Mouse (Mus musculus) CD4-positive, CD25-positive, alpha-beta regulatory T cell, adult 4 months (primary cell): Measurements from ENCODE around the gene Smim14. TPM values are rescaled to one million over a fixed set of nuclear protein-coding genes. Genes with fewer than 3 reads are reported as not detected.
A peak's percentile ranks its signal among the peaks of the same experiment; 100 is the strongest.
"Not testable (repeated sequence)": the region's sequence is repeated elsewhere in the genome, so short reads cannot be mapped to it uniquely, and the experiment has no call there.

Experiments
- ATAC-seq: one replicate; pipeline ENCODE4 v1.8.0; 2017
- polyA plus RNA-seq, 2 experiments: library from polyadenylated mRNA; unstranded; fragments of 100-300 nt; shearing (Covaris generic); gene quantifications; one replicate each; pipeline ENCODE4 v1.2.1; 2017

Smim14 gene
- polyA plus RNA-seq: 100 to 1,000 TPM; 155 to 157 TPM

DNA sequence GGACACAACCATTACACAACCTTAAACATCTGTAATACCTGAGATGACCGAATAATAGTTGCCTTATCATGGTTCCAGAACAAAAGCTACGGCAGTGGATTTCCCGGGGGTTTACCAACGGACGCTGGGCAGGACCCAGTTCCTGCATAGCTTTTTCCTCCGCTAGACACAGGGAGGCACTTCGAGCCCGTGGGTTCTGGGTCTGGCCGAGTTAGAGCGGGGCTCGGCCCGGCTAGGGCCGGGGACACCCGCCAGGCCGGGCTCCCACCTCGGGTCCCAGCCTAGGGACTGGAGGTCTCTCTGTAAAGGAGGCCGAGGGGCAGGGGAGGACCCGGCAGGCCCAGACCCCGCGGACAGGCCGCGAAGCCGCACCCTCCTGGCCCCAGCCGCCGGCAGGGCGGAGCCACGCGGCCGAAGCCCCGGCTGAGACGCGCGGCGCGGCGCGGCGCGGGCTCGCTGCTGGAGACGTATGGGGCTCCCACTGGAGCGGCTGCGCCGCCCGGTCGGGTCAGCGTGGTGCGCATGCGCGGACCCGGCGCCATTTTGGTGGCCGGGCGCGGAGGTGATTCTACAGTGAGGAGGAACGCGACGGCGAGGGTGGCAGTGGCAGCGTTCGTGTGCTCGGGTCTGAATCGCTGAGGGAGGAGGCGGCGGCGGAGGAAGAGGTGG lies at the start of gene Smim14, which contains the start of gene Ube2k:
Smim14 (minus strand) TSS at position 434 of the 669 bp plus-strand sequence.
Ube2k (plus strand) TSS at position 483 of the 669 bp plus-strand sequence.
- ATAC-seq: peak; percentile 78

DNA sequence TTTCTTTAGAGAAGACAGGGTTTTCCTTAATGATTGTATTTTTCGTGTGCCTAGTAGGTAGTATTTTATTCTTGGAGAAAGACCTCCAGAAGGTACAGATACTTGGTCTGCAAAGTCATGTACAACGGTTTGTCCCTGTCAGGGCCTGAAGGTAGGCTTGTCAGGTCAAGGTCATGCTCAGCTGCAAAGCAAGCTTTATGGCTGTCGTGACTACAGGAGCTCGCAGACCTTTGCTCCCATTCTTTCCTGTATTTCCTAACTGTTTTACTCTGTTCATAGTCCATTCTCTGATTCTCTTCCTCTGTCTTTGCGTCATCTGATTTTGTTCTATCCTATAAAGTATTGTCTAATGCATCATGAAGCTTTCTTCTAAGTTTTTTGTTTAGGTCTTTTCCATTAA lies 49.3 kb upstream of the Smim14 start:
- ATAC-seq: no peak

GRCm38 (mm10) chr5:65578545-65578944 lies 41.6 kb upstream of the Smim14 start:
- no peak for ATAC-seq

- no peak for ATAC-seq
Measured at GRCm38 (mm10) chr5:65575896-65576295, 38.9 kb upstream of the Smim14 start.

DNA sequence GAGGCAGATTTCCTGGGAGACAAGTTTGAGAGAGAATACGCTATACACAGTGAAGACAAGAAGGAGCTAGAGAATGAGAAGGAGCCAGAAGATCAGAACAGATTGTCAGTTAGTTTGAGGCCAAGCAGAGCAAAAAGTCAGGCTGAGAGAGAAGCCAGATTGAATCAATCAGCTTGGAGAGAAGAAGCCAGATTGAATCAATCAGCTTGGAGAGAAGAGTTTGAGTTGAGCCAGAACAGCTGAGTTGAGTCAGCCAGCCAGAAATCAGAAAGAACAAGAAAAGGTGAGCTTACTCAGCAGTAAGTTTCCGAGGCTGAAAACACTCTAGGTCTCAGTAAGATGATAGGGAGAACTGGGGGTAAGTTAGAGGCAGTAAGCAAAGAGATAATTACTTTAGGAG lies 37.9 kb upstream of the Smim14 start:
- ATAC-seq: no peak

GRCm38 (mm10) chr5:65565486-65565885 lies 28.5 kb upstream of the Smim14 start:
- ATAC-seq: no peak

DNA sequence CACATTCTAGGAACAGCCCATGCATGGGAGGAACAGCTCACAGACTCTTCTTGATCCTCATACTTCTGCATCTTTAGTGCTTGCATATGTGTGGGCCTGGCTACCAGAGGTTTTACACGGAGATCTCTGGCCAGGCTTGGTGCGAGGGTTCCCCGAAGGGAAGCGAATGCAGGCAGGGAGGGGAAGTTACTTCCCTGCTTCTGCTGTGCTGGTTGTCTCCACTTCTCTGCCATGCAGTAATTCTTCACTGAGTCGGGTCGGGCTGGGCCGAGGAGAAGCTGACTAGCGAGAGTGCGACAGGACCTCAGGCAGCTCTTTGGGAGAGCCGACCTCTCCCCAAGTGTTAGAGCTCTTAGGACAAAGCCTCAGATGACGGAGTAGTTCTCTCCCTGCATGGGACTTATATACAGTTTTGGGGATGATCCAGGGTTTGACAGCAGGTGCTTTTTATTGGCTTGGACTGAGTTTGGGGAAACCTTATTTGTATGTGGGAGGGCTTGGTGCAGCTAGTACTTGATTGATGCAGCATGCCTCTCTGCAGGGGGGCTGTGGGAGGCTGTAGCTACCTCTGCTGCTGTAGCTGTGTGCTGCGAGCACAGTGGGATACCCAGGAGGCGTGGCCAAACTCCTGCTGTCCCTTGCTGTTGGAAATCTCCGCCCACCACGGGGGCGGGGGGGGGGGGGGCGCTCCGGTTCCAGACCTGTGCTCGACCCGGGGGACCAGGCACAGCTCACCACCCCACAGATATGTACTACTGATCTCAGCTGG lies 24.3 kb upstream of the Smim14 start:
- no peak for ATAC-seq

DNA sequence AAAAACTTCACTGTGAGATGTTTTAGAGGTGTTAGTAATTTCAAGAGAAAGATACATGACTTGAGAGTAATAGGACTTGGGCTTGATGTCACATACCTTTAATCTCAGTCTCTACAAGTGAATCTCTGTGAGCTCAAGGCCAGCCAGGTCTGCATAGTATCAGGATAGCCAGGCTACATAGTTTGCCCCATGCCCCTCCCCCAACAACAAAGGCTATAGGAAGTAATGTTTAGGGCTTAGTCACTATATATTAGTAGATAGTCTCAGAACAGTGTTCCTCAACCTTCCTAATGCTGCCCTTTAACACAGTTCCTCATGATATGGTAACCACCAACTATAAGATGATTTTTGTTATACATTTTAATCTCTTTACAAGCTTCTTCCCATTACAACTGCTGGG lies 20.1 kb upstream of the Smim14 start:
- ATAC-seq: no peak

DNA sequence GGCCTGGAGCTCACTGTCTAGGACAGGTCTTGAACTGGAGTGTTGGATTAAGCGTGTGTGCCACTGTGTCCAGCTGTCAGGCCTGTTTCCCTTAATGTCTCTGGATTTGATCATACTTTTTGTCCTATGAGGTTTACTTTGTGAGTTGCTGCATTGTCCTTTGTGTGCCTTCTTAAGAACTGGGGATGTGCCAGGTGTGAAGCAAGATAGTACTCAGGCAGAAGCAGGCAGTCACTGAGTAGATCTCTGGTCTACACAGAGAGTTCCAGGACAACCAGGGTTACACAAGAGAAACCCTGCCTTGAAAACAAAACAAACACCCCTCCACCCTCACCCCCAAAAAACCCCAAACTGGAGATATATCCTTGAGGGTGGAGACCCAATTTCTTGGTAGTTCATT lies 12.7 kb upstream of the Smim14 start:
- ATAC-seq: no peak

GRCm38 (mm10) chr5:65544616-65545015 lies 7.6 kb upstream of the Smim14 start:
- no peak for ATAC-seq

GRCm38 (mm10) chr5:65543491-65543890 lies 6.5 kb upstream of the Smim14 start:
- no peak for ATAC-seq

DNA sequence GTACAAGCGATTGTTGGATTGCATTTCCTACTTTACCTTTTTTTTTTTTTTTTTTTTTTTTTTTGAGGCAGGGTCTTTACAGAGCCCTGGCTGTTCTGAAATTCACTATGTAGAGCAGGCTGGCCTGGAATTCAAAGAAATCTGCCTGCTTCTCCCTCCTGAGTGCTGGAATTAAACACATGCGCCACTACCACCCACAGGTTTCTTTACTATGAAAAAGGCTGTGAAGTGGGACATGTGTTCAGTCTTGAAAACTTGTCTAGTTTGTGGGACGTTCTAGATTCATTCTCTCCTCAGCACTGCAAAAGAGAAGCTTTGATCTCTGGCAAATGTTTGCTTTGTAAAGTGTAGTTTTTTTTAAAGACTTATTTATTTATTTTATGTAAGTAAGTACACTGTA lies 4.9 kb upstream of the Smim14 start:
- no peak for ATAC-seq

DNA sequence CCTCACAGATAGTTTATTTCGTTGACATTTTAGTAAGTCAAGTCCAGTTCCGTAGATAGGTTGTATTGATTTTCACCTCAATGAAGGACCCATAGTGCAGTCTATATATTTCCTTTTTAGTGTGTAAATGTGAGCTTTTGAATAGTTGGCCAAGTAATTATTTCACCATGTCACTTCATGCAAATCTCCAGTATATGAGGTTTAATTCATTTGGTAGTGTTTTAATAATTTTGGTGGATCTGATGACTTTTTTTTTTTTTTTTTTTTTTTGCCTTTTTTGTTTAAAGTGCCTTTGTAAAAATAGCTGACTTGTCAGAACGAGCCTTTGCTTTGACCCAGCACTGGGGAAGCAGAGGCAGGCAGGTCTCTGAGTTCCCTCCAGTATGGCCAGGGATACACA lies 2.8 kb upstream of the Smim14 start:
- no peak for ATAC-seq

DNA sequence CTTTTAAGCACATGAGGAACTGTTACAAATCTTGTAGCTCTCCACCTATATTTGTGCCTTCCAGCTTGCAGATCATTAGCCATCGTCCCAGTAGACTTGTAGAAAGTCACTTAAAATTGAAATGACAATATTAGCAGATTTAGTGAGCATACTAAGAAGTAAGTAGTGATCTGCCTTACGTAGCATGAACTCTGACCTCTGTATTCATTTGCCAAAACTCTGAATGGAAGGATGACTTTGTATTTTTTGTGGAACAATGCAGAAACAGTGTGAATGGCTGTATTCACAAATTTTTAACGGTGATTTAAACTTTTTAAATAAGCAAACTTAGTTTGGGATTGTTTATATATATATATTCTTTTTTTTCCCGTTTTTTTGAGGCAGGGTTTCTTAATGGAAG lies 1.8 kb upstream of the Smim14 start:
- no peak for ATAC-seq

DNA sequence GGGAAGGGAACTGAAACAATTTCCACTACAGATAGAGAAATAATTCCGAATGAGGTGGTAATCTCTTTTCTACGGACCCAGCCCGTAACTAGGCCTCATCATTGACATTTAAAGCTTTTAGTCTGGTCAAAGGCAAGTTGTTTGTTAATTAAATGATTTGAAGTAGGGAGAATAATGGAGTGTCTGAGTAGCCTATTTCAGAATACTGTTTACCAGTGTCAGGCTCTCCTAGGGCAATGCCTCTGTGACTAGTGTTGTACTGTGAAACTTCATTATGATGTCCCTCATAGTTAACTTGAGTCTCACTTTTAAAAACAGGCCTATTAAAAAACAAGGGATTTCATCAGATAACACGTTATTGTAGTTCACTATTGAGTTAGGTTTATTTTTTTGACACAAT lies 1.1 kb upstream of the Smim14 start:
- ATAC-seq: no peak

DNA sequence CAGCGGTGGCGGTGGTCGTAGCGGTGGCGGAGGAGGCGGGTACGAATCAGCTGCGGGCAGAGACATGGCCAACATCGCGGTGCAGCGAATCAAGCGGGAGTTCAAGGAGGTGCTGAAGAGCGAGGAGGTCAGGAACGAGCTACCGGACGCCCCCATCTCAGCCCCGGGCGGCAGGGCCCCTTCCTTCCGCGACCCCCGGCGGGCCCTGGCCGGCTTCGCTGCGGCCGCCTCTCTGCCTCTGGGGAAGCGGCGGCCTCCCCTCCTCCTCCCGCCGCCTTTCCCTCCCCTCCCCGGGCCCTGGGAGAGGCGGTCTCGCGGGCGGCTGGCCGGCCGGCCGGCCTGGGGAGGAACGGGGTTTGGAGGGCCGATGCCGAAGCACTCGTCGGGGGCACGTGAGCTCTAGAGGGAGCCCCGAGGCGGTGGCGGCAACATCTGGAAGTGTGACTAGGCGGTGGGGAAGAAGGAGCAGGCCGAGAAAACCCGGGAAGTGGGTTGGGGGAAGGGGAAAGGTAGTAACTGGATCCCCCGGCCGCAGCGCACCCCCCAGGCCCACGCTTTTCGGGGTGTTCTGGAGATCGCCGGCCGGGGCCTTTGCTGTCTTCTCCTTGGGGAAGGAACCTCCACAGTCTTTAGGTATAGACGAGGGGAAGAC lies 562 bp upstream of the Smim14 start:
- peak; percentile 24 for ATAC-seq

- not testable (repeated sequence) for ATAC-seq
Measured at GRCm38 (mm10) chr5:65536068-65536465, 917 bp downstream of the Smim14 start.

GRCm38 (mm10) chr5:65535457-65536067 lies 1.4 kb downstream of the Smim14 start:
- peak; percentile 52 for ATAC-seq

DNA sequence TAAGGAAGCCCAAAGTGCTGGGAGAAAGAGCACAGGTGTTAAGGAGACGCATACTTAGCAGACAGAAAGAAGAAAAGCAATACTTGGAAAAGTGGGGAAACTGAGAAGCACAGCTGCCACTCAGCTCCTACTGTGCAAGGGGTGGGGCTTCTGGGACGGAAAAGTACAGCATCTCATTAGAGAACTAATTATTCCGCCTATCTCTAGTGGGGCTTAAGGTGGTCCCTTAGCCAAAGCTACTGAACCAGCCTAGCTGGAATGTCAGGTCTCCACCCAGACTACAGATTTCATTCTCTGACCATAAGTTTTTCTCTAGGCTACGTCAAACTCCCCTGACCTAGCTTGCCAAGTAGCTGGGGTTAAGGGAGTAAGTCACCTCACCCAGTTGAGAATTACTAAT lies 2.5 kb downstream of the Smim14 start:
- ATAC-seq: no peak

- no peak for ATAC-seq
Measured at GRCm38 (mm10) chr5:65531283-65531682, 5.7 kb downstream of the Smim14 start.

- ATAC-seq: peak; percentile 47
Measured at GRCm38 (mm10) chr5:65525674-65526443, 11.1 kb downstream of the Smim14 start.

DNA sequence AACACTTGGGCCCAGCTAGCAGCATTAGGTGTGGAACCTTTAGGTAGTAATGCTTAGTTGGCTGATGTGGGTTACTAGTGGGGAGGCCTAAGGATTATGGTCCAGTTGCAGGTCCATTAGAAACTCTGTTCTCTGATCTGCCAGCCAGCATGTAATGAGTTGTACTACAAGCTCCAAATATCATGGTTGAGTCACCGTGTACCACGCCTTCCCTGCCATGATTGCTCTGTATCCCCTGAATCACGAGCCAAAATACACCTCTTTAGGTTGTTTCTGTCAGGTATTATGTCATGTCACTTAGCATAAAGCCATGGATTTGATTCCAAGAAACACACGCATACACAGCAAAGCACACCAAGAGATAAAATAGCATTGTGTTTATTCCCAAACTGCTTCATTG lies 12.2 kb downstream of the Smim14 start:
- no peak for ATAC-seq
